Mouse (Mus musculus): ENCODE results near the gene Paqr9. TPM values are rescaled to one million over a fixed set of nuclear protein-coding genes. Genes with fewer than 3 reads are reported as not detected.

The Paqr9 gene
- polyA plus RNA-seq, 1 experiment from 2014 or later, result 2.8 TPM

DNA sequence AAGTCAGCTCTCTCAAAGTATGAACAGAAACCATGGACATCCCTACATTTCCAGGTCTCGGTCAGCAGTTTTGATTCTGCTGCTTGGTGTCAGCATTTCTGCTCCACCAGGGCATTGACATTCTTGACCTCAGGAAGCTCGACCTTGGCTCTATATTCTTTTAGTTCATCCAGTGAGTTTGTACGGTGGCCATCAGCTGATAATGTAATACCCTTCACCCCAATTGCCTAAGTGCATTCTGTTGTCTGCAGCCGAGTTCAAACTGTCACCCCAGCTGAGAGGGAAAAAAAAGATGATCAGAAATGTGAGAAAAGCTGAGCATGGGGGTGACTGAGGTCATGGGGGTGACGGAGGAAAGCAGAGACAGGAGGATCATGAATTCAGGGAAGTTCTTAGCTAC, 13.1 kb downstream of the Paqr9 start:
- H3K36me3 ChIP-seq (ENCODE audit: insufficient read depth, low read length), result no peaks in the 10 kb centered on the region
- H3K9ac ChIP-seq (ENCODE audit: low read depth, low read length), result no peak overlapping the region
- DNase-seq (ENCODE audit: low spot score) (no peak), ATAC-seq (replicated peaks; ENCODE audit: low FRiP score, low read depth) (no peak)
- no peak overlapping the region for H3K27ac ChIP-seq
- no peak for TF ChIP-seq CTCF (IDR thresholded peaks at IDR 0.05; ENCODE audit: low read depth)
- no peak overlapping the region for H3K4me2 ChIP-seq (ENCODE audit: low read length)
- H3K4me3 ChIP-seq (replicated peaks; ENCODE audit: low read depth, low read length), result no peak overlapping the region
- no peaks in the 10 kb centered on the region for H3K4me1 ChIP-seq (replicated peaks; ENCODE audit: insufficient read depth, low read length)
- no peaks in the 10 kb centered on the region for H3K27me3 ChIP-seq (ENCODE audit: insufficient read depth, low read length)
- WGBS, result 67% methylated on average over 5 of the region's 5 CpGs
- no peaks in the 10 kb centered on the region; the same call in 1 of the 2 replicates for H3K9me3 ChIP-seq (replicated peaks; ENCODE audit: low read length)

DNA sequence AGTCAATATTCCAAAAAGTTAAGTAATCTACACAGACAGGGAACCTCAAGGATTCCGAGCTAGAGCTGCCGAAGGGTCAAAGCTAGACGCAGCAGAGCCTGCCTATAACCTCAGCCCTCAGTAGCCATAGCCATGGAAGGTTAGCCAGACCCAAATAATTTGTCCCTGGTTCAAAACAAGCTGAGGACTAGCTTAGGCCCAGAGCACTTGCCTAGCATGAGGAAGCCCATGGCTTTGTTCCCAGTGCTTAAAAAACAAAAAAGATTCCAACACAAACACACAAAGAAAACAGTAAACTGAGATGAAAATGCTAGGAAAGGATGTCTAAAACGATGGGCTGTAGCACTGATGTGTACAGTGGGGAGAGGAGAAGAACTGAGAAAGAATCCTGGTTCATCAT, 14.7 kb downstream of the Paqr9 start:
- TF ChIP-seq CTCF (IDR thresholded peaks at IDR 0.05; ENCODE audit: low read depth), result no peak
- DNase-seq (ENCODE audit: low spot score) (no peak), ATAC-seq (replicated peaks; ENCODE audit: low FRiP score, low read depth) (no peak)
- no peak overlapping the region for H3K9ac ChIP-seq (ENCODE audit: low read depth, low read length)
- H3K27ac ChIP-seq, result no peak overlapping the region
- no peak overlapping the region for H3K4me2 ChIP-seq (ENCODE audit: low read length)
- H3K4me1 ChIP-seq (replicated peaks; ENCODE audit: insufficient read depth, low read length), result no peaks in the 10 kb centered on the region
- H3K9me3 ChIP-seq (replicated peaks; ENCODE audit: low read length), result no peaks in the 10 kb centered on the region; the same call in 1 of the 2 replicates
- no peak overlapping the region for H3K4me3 ChIP-seq (replicated peaks; ENCODE audit: low read depth, low read length)
- 78% methylated on average over 4 of the region's 4 CpGs for WGBS
- no peaks in the 10 kb centered on the region for H3K27me3 ChIP-seq (ENCODE audit: insufficient read depth, low read length)
- no peaks in the 10 kb centered on the region for H3K36me3 ChIP-seq (ENCODE audit: insufficient read depth, low read length)

DNA sequence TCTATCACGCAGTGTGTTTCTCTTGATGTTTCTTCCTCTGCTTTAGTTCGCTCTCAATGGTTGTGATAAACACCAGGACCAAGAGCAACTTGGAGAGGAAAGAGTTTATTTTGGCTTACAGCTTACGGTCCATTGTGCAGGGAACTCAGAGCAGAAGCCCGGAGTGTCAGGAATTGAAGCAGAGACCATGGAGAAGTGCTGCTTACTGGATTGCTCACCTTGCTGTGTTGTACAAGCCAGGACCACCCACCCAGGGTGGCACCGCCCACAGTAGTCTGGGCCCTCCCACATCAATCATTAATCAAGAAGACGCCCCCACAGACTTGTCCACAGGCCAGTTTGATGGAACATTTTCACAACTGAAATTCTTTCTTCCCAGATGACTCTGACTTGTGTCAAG, 18.0 kb downstream of the Paqr9 start:
- no peak overlapping the region for H3K4me3 ChIP-seq (replicated peaks; ENCODE audit: low read depth, low read length)
- ATAC-seq (replicated peaks; ENCODE audit: low FRiP score, low read depth) (no peak), DNase-seq (ENCODE audit: low spot score) (no peak)
- H3K4me1 ChIP-seq (replicated peaks; ENCODE audit: insufficient read depth, low read length), result no peaks in the 10 kb centered on the region
- H3K27ac ChIP-seq, result no peak overlapping the region
- no peak overlapping the region for H3K4me2 ChIP-seq (ENCODE audit: low read length)
- no peak overlapping the region for H3K9ac ChIP-seq (ENCODE audit: low read depth, low read length)
- 0 out of 2 replicates have a peak, but pooled peaks cover 5% of the 10 kb centered on the region for H3K27me3 ChIP-seq (ENCODE audit: insufficient read depth, low read length)
- no peak for TF ChIP-seq CTCF (IDR thresholded peaks at IDR 0.05; ENCODE audit: low read depth)
- H3K9me3 ChIP-seq (replicated peaks; ENCODE audit: low read length), result no peaks in the 10 kb centered on the region; the same call in 1 of the 2 replicates
- 79% methylated on average over 6 of the region's 6 CpGs for WGBS
- H3K36me3 ChIP-seq (ENCODE audit: insufficient read depth, low read length), result no peaks in the 10 kb centered on the region

DNA sequence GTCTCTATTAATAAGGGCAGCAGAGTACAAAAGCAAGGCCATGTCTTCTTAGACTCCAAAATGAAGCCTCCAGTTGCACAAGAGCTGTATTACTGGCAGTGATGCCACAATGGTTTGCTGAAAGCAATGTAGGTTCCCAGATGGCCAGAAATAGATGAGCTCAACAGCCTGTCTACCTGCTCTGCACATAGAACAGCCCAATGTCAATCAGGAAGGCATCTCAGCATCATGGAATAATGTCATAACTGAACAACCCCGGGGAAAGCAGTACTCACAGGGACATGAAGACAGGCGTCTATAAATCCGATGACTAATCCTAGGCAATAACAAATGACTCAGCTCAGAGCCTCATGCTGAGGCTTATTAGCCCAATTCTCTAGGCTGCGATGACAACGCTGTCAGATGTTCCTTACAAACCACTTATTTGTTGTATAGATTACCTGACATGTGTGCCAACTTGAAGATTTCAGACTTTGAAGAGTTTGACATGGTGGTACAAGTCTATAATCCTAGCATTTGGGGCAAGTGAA, 19.0 kb downstream of the Paqr9 start:
- H3K4me3 ChIP-seq (replicated peaks; ENCODE audit: low read depth, low read length), result no peak overlapping the region
- H3K36me3 ChIP-seq (ENCODE audit: insufficient read depth, low read length), result no peaks in the 10 kb centered on the region
- 0 out of 2 replicates have a peak, but pooled peaks cover 5% of the 10 kb centered on the region for H3K27me3 ChIP-seq (ENCODE audit: insufficient read depth, low read length)
- no peak overlapping the region for H3K27ac ChIP-seq
- H3K9ac ChIP-seq (ENCODE audit: low read depth, low read length), result no peak overlapping the region
- ATAC-seq (replicated peaks; ENCODE audit: low FRiP score, low read depth) (no peak), DNase-seq (ENCODE audit: low spot score) (no peak)
- 87% methylated on average over 5 of the region's 5 CpGs for WGBS
- TF ChIP-seq CTCF (IDR thresholded peaks at IDR 0.05; ENCODE audit: low read depth), result no peak
- H3K9me3 ChIP-seq (replicated peaks; ENCODE audit: low read length), result no peaks in the 10 kb centered on the region; the same call in 1 of the 2 replicates
- no peak overlapping the region for H3K4me2 ChIP-seq (ENCODE audit: low read length)
- H3K4me1 ChIP-seq (replicated peaks; ENCODE audit: insufficient read depth, low read length), result no peaks in the 10 kb centered on the region

DNA sequence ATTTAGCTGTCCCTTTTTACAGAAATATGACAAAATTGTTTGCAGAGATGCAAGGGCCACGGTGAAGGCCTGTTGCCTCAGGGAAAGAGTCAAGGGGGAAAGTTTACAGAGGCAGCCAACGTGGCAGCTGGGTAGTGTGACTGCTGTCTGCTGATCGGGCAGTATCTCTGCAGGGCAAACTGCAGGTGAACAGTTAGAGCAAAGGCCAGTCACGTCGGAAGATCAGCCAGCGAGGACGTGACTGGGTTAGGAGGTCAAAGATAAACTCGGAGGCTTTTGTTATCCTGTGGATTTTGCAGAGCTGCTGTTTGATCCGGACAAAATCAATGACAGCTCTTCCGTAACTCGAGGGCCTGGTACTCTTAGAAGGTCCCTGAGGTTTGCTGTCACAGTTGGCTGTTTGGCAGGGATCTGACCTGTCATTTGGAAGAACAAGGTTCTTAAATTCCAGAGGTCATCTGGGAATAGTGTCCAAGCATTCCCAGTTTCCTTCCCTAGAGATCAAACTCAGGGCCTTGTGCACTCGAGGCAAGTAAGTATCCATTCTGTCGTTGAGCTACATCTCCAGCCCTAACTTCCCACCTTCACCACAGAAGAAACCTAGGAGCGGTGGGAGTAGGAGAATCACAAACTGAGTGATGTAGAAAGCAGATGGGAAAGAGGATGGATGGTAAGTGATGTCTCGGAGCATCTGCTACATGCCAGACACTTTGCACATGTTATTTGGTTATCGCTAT, 21.7 kb downstream of the Paqr9 start:
- Histone ChIP-seq H3K9me3 (replicated peaks; ENCODE audit: low read length) (no peaks in the 10 kb centered on the region; the same call in 1 of the 2 replicates), H3K4me1 (replicated peaks; ENCODE audit: insufficient read depth, low read length) (no peaks in the 10 kb centered on the region), H3K27ac (no peak overlapping the region), H3K4me3 (replicated peaks; ENCODE audit: low read depth, low read length) (no peak overlapping the region), H3K27me3 (ENCODE audit: insufficient read depth, low read length) (0 out of 2 replicates have a peak, but pooled peaks cover 5% of the 10 kb centered on the region), H3K36me3 (ENCODE audit: insufficient read depth, low read length) (no peaks in the 10 kb centered on the region), H3K9ac (ENCODE audit: low read depth, low read length) (no peak overlapping the region), H3K4me2 (ENCODE audit: low read length) (no peak overlapping the region)
- DNase-seq (ENCODE audit: low spot score) (no peak), ATAC-seq (replicated peaks; ENCODE audit: low FRiP score, low read depth) (no peak)
- 56% methylated on average over 16 of the region's 16 CpGs for WGBS
- TF ChIP-seq CTCF (IDR thresholded peaks at IDR 0.05; ENCODE audit: low read depth), result no peak

DNA sequence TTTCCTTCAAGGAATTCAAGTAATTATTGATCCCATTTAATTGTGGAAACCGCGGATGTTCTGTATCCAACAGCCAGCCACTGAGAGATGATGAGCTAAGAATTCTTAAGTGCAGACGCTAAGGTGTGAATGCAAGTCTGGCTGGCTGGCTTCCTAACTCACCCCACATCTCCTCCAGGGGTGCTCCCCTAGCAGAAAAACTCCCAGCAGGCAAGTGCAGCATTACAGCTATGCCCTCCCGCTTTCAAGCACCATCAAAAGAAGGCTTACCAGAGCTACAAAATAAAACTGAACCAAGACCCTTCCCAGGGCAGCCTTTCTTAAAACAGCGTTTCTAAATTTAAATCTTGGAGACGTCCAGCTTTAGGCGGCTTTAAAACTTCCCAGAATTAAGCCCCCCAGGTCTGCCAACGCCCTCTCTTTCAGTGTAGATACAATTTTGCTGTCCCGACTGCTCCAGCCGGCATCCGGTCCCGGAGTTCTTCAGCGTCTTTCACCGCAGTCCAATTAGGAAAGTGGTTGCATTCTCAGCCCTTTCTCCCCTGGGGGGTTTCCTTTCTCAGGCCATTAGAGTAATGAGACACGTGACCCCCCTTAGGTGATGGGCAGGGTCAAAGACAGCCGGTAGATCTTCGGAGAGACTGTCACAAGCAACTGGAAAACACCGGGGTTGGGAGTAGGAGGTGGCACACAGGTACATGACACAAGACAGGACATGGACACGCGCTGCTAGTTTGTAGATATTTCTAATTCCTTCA, 22.5 kb downstream of the Paqr9 start:
- Histone ChIP-seq H3K27ac (no peak overlapping the region), H3K4me3 (replicated peaks; ENCODE audit: low read depth, low read length) (peak overlapping the region; percentile 26; the same call in 1 of the 2 replicates), H3K4me1 (replicated peaks; ENCODE audit: insufficient read depth, low read length) (no peaks in the 10 kb centered on the region), H3K9ac (ENCODE audit: low read depth, low read length) (no peak overlapping the region), H3K36me3 (ENCODE audit: insufficient read depth, low read length) (no peaks in the 10 kb centered on the region), H3K9me3 (replicated peaks; ENCODE audit: low read length) (no peaks in the 10 kb centered on the region; the same call in 1 of the 2 replicates), H3K4me2 (ENCODE audit: low read length) (peak overlapping the region; percentile 53), H3K27me3 (ENCODE audit: insufficient read depth, low read length) (0 out of 2 replicates have a peak, but pooled peaks cover 5% of the 10 kb centered on the region)
- WGBS, result 12% methylated on average over 20 of the region's 20 CpGs
- no peak for ATAC-seq (replicated peaks; ENCODE audit: low FRiP score, low read depth)
- no peak for DNase-seq (ENCODE audit: low spot score)
- no peak for TF ChIP-seq CTCF (IDR thresholded peaks at IDR 0.05; ENCODE audit: low read depth)
